Mouse (Mus musculus) G1E-ER4 (cell line): ENCODE data around the gene Krt39. TPM values are rescaled to one million over a fixed set of nuclear protein-coding genes. Genes with fewer than 3 reads are reported as not detected.

ENCODE experiments used
- GATA1 ChIP-seq: IDR thresholded peaks from one replicate; pipeline ENCODE4 v1.8.0; 2012; ENCODE audit warnings: low read length, inconsistent platforms
- polyA plus RNA-seq: library from polyadenylated mRNA; stranded (reverse); fragments of >175 nt; gene quantifications from 2 replicates; pipeline ENCODE4 v1.2.3, GENCODE M21; 2012

The Krt39 gene
- polyA plus RNA-seq, 1 experiment: not detected

- TF ChIP-seq GATA1: no peak
These were observed 28.2 kb downstream of the Krt39 start, which contains the start of gene Krt23 for GRCm38 (mm10) chr11:99492733-99493573. TSS of gene Krt23 (minus strand) at chr11:99493137.

- TF ChIP-seq GATA1: no peak
These were observed 30.1 kb downstream of the Krt39 start for GRCm38 (mm10) chr11:99491040-99491439.

- TF ChIP-seq GATA1: no peak
These were observed 30.5 kb downstream of the Krt39 start for GRCm38 (mm10) chr11:99490624-99491023.

GRCm38 (mm10) chr11:99489233-99489632 lies 31.9 kb downstream of the Krt39 start:
- TF ChIP-seq GATA1: no peak

- TF ChIP-seq GATA1: no peak
These were observed 46.2 kb downstream of the Krt39 start for GRCm38 (mm10) chr11:99474981-99475380.

- no peak for TF ChIP-seq GATA1
These were observed 47.7 kb downstream of the Krt39 start for GRCm38 (mm10) chr11:99473433-99473832.

- TF ChIP-seq GATA1: no peak
These were observed 48.7 kb downstream of the Krt39 start for GRCm38 (mm10) chr11:99472405-99472804.

GRCm38 (mm10) chr11:99471946-99472345 lies 49.2 kb downstream of the Krt39 start:
- TF ChIP-seq GATA1: no peak

- no peak for TF ChIP-seq GATA1
These were observed 51.9 kb downstream of the Krt39 start for GRCm38 (mm10) chr11:99469228-99469627.

GRCm38 (mm10) chr11:99468566-99468965 lies 52.6 kb downstream of the Krt39 start:
- no peak for TF ChIP-seq GATA1

- TF ChIP-seq GATA1: no peak
These were observed 54.8 kb downstream of the Krt39 start for GRCm38 (mm10) chr11:99466316-99466715.

- no peak for TF ChIP-seq GATA1
These were observed 56.3 kb downstream of the Krt39 start for GRCm38 (mm10) chr11:99464836-99465235.

Other genes starting within 250 kb of the Krt39 start
- not detected in 2 replicates for gene Krt24, start 236.1 kb downstream of the Krt39 start, polyA plus RNA-seq
- gene Krt25, start 198.4 kb downstream of the Krt39 start, polyA plus RNA-seq: not detected in 2 replicates
- not detected in 2 replicates for gene Krt26, start 183.4 kb downstream of the Krt39 start, polyA plus RNA-seq
- gene Krt27, start 170.2 kb downstream of the Krt39 start, polyA plus RNA-seq: not detected in 2 replicates
- gene Krt28, start 146.4 kb downstream of the Krt39 start, polyA plus RNA-seq: not detected in 2 replicates
- gene Krt10, start 132.0 kb downstream of the Krt39 start, polyA plus RNA-seq: 7.4 and 9.6 TPM in 2 replicates
- gene Krt12, start 99.1 kb downstream of the Krt39 start, polyA plus RNA-seq: 0.03 TPM in 1 of 2 replicates, not detected in the other
- not detected in 2 replicates for gene Krt20, start 83.2 kb downstream of the Krt39 start, polyA plus RNA-seq
- gene Krt23, start 28.2 kb downstream of the Krt39 start, polyA plus RNA-seq: not detected in 2 replicates
- not detected in 2 replicates for gene Krt40, start 21.8 kb upstream of the Krt39 start, polyA plus RNA-seq
- not detected in 2 replicates for gene Krtap3-3, start 29.5 kb upstream of the Krt39 start, polyA plus RNA-seq
- gene Krtap3-2, start 35.5 kb upstream of the Krt39 start, polyA plus RNA-seq: not detected in 2 replicates
- gene Gm11939, start 38.1 kb upstream of the Krt39 start, polyA plus RNA-seq: not detected in 2 replicates
- gene Krtap3-1, start 45.3 kb upstream of the Krt39 start, polyA plus RNA-seq: not detected in 2 replicates
- not detected in 2 replicates for gene Krtap1-5, start 59.7 kb upstream of the Krt39 start, polyA plus RNA-seq
- not detected in 2 replicates for gene Krtap1-4, start 62.3 kb upstream of the Krt39 start, polyA plus RNA-seq
- gene Krtap1-3, start 70.0 kb upstream of the Krt39 start, polyA plus RNA-seq: not detected in 2 replicates
- not detected in 2 replicates for gene Krtap9-3, start 76.8 kb upstream of the Krt39 start, polyA plus RNA-seq
- not detected in 2 replicates for gene Gm11938, start 82.0 kb upstream of the Krt39 start, polyA plus RNA-seq
- gene Gm11937, start 88.9 kb upstream of the Krt39 start, polyA plus RNA-seq: not detected in 2 replicates
- gene Krtap2-4, start 93.5 kb upstream of the Krt39 start, polyA plus RNA-seq: not detected in 2 replicates
- gene Gm11562, start 99.1 kb upstream of the Krt39 start, polyA plus RNA-seq: not detected in 2 replicates
- not detected in 2 replicates for gene Krtap4-1, start 106.9 kb upstream of the Krt39 start, polyA plus RNA-seq
- gene Krtap4-2, start 113.7 kb upstream of the Krt39 start, polyA plus RNA-seq: not detected in 2 replicates
- not detected in 2 replicates for gene Krtap4-7, start 122.8 kb upstream of the Krt39 start, polyA plus RNA-seq
- gene Gm11555, start 128.9 kb upstream of the Krt39 start, polyA plus RNA-seq: not detected in 2 replicates
- gene Gm11563, start 137.6 kb upstream of the Krt39 start, polyA plus RNA-seq: not detected in 2 replicates
- not detected in 2 replicates for gene Krtap4-6, start 144.6 kb upstream of the Krt39 start, polyA plus RNA-seq
- gene Gm14190, start 169.4 kb upstream of the Krt39 start, polyA plus RNA-seq: not detected in 2 replicates
- gene Gm14180, start 213.0 kb upstream of the Krt39 start, polyA plus RNA-seq: not detected in 2 replicates